Mouse (Mus musculus) forebrain, embryonic 11.5 days (tissue): ENCODE measurements around the gene Gnpat. TPM values are rescaled to one million over a fixed set of nuclear protein-coding genes. Genes with fewer than 3 reads are reported as not detected.

Source experiments
- ATAC-seq: fragments of 200-750 bp; cut with Nextera tagmentation; replicated peaks from 2 replicates; pipeline ENCODE4 v1.8.0; 2017; ENCODE audit warnings: moderate TSS enrichment; ENCODE audit not compliant: low FRiP score
- DNase-seq: peaks from one replicate; pipeline ENCODE4 v3.0.0-alpha.2; 2017; ENCODE audit warnings: low spot score
- H3K27ac ChIP-seq: fragments of 300-500 bp; sonication (generic); 2 replicates; pipeline ENCODE4 v1.5.1; 2014; ENCODE audit warnings: low read depth, low read length
- H3K27me3 ChIP-seq: fragments of 300-500 bp; sonication (generic); 2 replicates; pipeline ENCODE4 v1.6.1; 2014; ENCODE audit warnings: mild to moderate bottlenecking, low read length, mixed read lengths; ENCODE audit not compliant: control insufficient read depth, insufficient read depth
- H3K36me3 ChIP-seq: fragments of 300-500 bp; sonication (generic); 2 replicates; pipeline ENCODE4 v1.6.1; 2014; ENCODE audit warnings: mild to moderate bottlenecking, low read length, moderate library complexity, mixed read lengths; ENCODE audit not compliant: control insufficient read depth, insufficient read depth
- H3K4me1 ChIP-seq: fragments of 300-500 bp; sonication (generic); replicated peaks from 2 replicates; pipeline ENCODE4 v1.6.1; 2014; ENCODE audit warnings: low read length, mixed read lengths; ENCODE audit not compliant: control insufficient read depth, insufficient read depth
- H3K4me2 ChIP-seq: fragments of 300-500 bp; sonication (generic); 2 replicates; pipeline ENCODE4 v1.6.1; 2014; ENCODE audit warnings: low read depth, mild to moderate bottlenecking, low read length, moderate library complexity, mixed read lengths; ENCODE audit not compliant: severe bottlenecking
- H3K4me3 ChIP-seq: fragments of 300-500 bp; sonication (generic); 2 replicates; pipeline ENCODE4 v1.5.1; 2014; ENCODE audit warnings: low read depth, low read length
- H3K9ac ChIP-seq: fragments of 300-500 bp; sonication (generic); 2 replicates; pipeline ENCODE4 v1.6.1; 2014; ENCODE audit warnings: low read length
- H3K9me3 ChIP-seq: fragments of 300-500 bp; sonication (generic); 2 replicates; pipeline ENCODE4 v1.6.1; 2016; ENCODE audit warnings: low read length, mixed read lengths; ENCODE audit not compliant: control insufficient read depth
- WGBS: fragments of 180-500 bp; shearing (Covaris S2); extraction: QIAGEN DNeasy Blood & Tissue Kit; methylation state at CpG from one replicate; pipeline ENCODE4 v1.1.7; 2014; 5-methylcytosine and 5-hydroxymethylcytosine counted together
- polyA plus RNA-seq: library from polyadenylated mRNA; unstranded; fragments of >200 nt; fragmentation: Nextera tagmentation; extraction: Ambion mirVana; gene quantifications from 2 replicates; pipeline ENCODE4 v1.2.1, GENCODE M21; 2014

Gnpat gene
- polyA plus RNA-seq, 1 experiment from 2014 or later: 153 TPM

- Histone ChIP-seq H3K4me3 (no peak overlapping the region), H3K4me2 (no peak overlapping the region), H3K36me3 (no peaks in the 10 kb centered on the region; the same call in 1 of the 2 replicates), H3K4me1 (no peaks in the 10 kb centered on the region), H3K27ac (no peak overlapping the region), H3K9me3 (no peaks in the 10 kb centered on the region), H3K27me3 (no peaks in the 10 kb centered on the region), H3K9ac (no peak overlapping the region)
- WGBS: 97% methylated on average over 13 of the region's 13 CpGs
- no peak for ATAC-seq
- DNase-seq: no peak
Measured at GRCm38 (mm10) chr8:124930086-124930485, 67.3 kb downstream of the Gnpat start.

GRCm38 (mm10) chr8:124930649-124931048 is 67.8 kb downstream of the Gnpat start:
- H3K36me3 ChIP-seq: no peaks in the 10 kb centered on the region; the same call in 1 of the 2 replicates
- H3K27me3 ChIP-seq: no peaks in the 10 kb centered on the region
- no peaks in the 10 kb centered on the region for H3K9me3 ChIP-seq
- DNase-seq (no peak), ATAC-seq (no peak)
- H3K4me3 ChIP-seq: no peak overlapping the region
- 88% methylated on average over 4 of the region's 4 CpGs for WGBS
- no peak overlapping the region for H3K9ac ChIP-seq
- H3K4me1 ChIP-seq: no peaks in the 10 kb centered on the region
- no peak overlapping the region for H3K27ac ChIP-seq
- H3K4me2 ChIP-seq: no peak overlapping the region

- H3K27ac ChIP-seq: no peak overlapping the region
- DNase-seq: no peak
- no peaks in the 10 kb centered on the region for H3K9me3 ChIP-seq
- ATAC-seq: no peak
- H3K4me3 ChIP-seq: no peak overlapping the region
- H3K4me1 ChIP-seq: no peaks in the 10 kb centered on the region
- no peaks in the 10 kb centered on the region for H3K27me3 ChIP-seq
- no peak overlapping the region for H3K4me2 ChIP-seq
- no peaks in the 10 kb centered on the region; the same call in 1 of the 2 replicates for H3K36me3 ChIP-seq
- WGBS: 90% methylated on average over 3 of the region's 3 CpGs
- H3K9ac ChIP-seq: no peak overlapping the region
Measured at GRCm38 (mm10) chr8:124932435-124932834, 69.6 kb downstream of the Gnpat start.

GRCm38 (mm10) chr8:124935116-124935515 is 72.3 kb downstream of the Gnpat start:
- no peaks in the 10 kb centered on the region for H3K4me1 ChIP-seq
- H3K4me3 ChIP-seq: no peak overlapping the region
- no peaks in the 10 kb centered on the region; the same call in 1 of the 2 replicates for H3K36me3 ChIP-seq
- no peak overlapping the region for H3K9ac ChIP-seq
- no peak for DNase-seq
- no peak overlapping the region for H3K4me2 ChIP-seq
- no peaks in the 10 kb centered on the region for H3K9me3 ChIP-seq
- no peak for ATAC-seq
- WGBS: 86% methylated on average over 5 of the region's 5 CpGs
- H3K27me3 ChIP-seq: no peaks in the 10 kb centered on the region
- no peak overlapping the region for H3K27ac ChIP-seq

GRCm38 (mm10) chr8:124936699-124937098 is 73.9 kb downstream of the Gnpat start:
- H3K4me1 ChIP-seq: no peaks in the 10 kb centered on the region
- H3K4me3 ChIP-seq: no peak overlapping the region
- no peak overlapping the region for H3K9ac ChIP-seq
- no peaks in the 10 kb centered on the region for H3K36me3 ChIP-seq
- DNase-seq (no peak), ATAC-seq (no peak)
- H3K4me2 ChIP-seq: no peak overlapping the region
- H3K9me3 ChIP-seq: no peaks in the 10 kb centered on the region
- no peaks in the 10 kb centered on the region for H3K27me3 ChIP-seq
- no peak overlapping the region for H3K27ac ChIP-seq
- 98% methylated on average over 10 of the region's 10 CpGs for WGBS

GRCm38 (mm10) chr8:124937293-124937692 is 74.5 kb downstream of the Gnpat start:
- H3K4me2 ChIP-seq: no peak overlapping the region
- ATAC-seq: no peak
- no peaks in the 10 kb centered on the region for H3K27me3 ChIP-seq
- no peaks in the 10 kb centered on the region for H3K9me3 ChIP-seq
- WGBS: 82% methylated on average over 4 of the region's 4 CpGs
- H3K27ac ChIP-seq: no peak overlapping the region
- no peak overlapping the region for H3K9ac ChIP-seq
- H3K4me1 ChIP-seq: no peaks in the 10 kb centered on the region
- no peak for DNase-seq
- no peak overlapping the region for H3K4me3 ChIP-seq
- H3K36me3 ChIP-seq: no peaks in the 10 kb centered on the region

Other genes with a start within 250 kb of the Gnpat start
- 23.5 and 26.6 TPM in 2 replicates for gene 2310022B05Rik, start 199.7 kb upstream of the Gnpat start, polyA plus RNA-seq
- 60.3 and 63.2 TPM in 2 replicates for gene Ttc13, start 141.1 kb upstream of the Gnpat start, polyA plus RNA-seq
- 34.1 and 38.2 TPM in 2 replicates for gene Arv1, start 140.9 kb upstream of the Gnpat start, polyA plus RNA-seq
- 1.2 and 1.4 TPM in 2 replicates for gene Fam89a, start 111.2 kb upstream of the Gnpat start, polyA plus RNA-seq
- gene Trim67, start 69.9 kb upstream of the Gnpat start, polyA plus RNA-seq: 2.2 and 2.7 TPM in 2 replicates
- gene 2810004N23Rik, start 87 bp downstream of the Gnpat start, polyA plus RNA-seq: 56.7 and 59.1 TPM in 2 replicates
- gene Exoc8, start 34.7 kb downstream of the Gnpat start, polyA plus RNA-seq: 10.3 and 11.6 TPM in 2 replicates
- gene Sprtn, start 34.9 kb downstream of the Gnpat start, polyA plus RNA-seq: 11.1 and 12.3 TPM in 2 replicates
- gene Egln1, start 86.3 kb downstream of the Gnpat start, polyA plus RNA-seq: 20.7 and 22.2 TPM in 2 replicates
- gene Tsnax, start 150.0 kb downstream of the Gnpat start, polyA plus RNA-seq: 126 and 130 TPM in 2 replicates
- gene Disc1, start 191.2 kb downstream of the Gnpat start, polyA plus RNA-seq: 1.0 and 1.3 TPM in 2 replicates